Mouse (Mus musculus) erythroid progenitor cell, adult 5-6 weeks (primary cell): ENCODE data around the gene Ago3. TPM values are rescaled to one million over a fixed set of nuclear protein-coding genes. Genes with fewer than 3 reads are reported as not detected.
A peak's percentile ranks its signal among the peaks of the same experiment; 100 is the strongest.

ENCODE experiments used
- ATAC-seq: replicated peaks from 2 replicates; pipeline ENCODE4 v1.8.0; 2016; ENCODE audit warnings: moderate number of reproducible peaks, mild to moderate bottlenecking, moderate TSS enrichment, inconsistent platforms; ENCODE audit not compliant: poor library complexity, low FRiP score, severe bottlenecking
- total RNA-seq, 2 experiments: library from RNA; stranded (forward) in 1 of 2; stranded (reverse) in 1 of 2; fragments of 150-400 nt in 1 of 2; fragments of 186-747, 209-891 nt in 1 of 2; gene quantifications; 2 replicates each; pipeline versions ENCODE4 v1.2.3 to v1.2.4; 2015 to 2017; ENCODE audit warnings: low replicate concordance in 2 of 2

The Ago3 gene
- total RNA-seq, 2 experiments from 2014 or later = 2.3 to 3.4 TPM

- peak; percentile 27; the same call in 1 of the 2 replicates for ATAC-seq
Measured at GRCm38 (mm10) chr4:126428682-126429346, 542 bp downstream of the Ago3 start.

- no peak for ATAC-seq
Measured at GRCm38 (mm10) chr4:126423866-126424265, 5.5 kb downstream of the Ago3 start.

- no peak for ATAC-seq
Measured at GRCm38 (mm10) chr4:126415707-126416106, 13.6 kb downstream of the Ago3 start.

- no peak for ATAC-seq
Measured at GRCm38 (mm10) chr4:126412526-126412925, 16.8 kb downstream of the Ago3 start.

- ATAC-seq = no peak
Measured at GRCm38 (mm10) chr4:126371497-126371896, 57.9 kb downstream of the Ago3 start.

- no peak for ATAC-seq
Measured at GRCm38 (mm10) chr4:126360069-126360468, 69.3 kb downstream of the Ago3 start.

GRCm38 (mm10) chr4:126343451-126343850 lies 85.9 kb downstream of the Ago3 start:
- ATAC-seq = no peak

GRCm38 (mm10) chr4:126339461-126339860 lies 89.9 kb downstream of the Ago3 start:
- ATAC-seq = no peak

- ATAC-seq = no peak
Measured at GRCm38 (mm10) chr4:126332358-126332757, 97.0 kb downstream of the Ago3 start.

- no peak for ATAC-seq
Measured at GRCm38 (mm10) chr4:126331751-126332150, 97.6 kb downstream of the Ago3 start.

GRCm38 (mm10) chr4:126330295-126330694 lies 99.1 kb downstream of the Ago3 start:
- no peak for ATAC-seq

- no peak for ATAC-seq
Measured at GRCm38 (mm10) chr4:126326036-126326435, 103.3 kb downstream of the Ago3 start.

- ATAC-seq = no peak
Measured at GRCm38 (mm10) chr4:126325281-126325861, 104.0 kb downstream of the Ago3 start, which contains the start of gene Tekt2. TSS of gene Tekt2 (minus strand) at chr4:126325688.

GRCm38 (mm10) chr4:126324861-126325260 lies 104.5 kb downstream of the Ago3 start:
- ATAC-seq = no peak

- no peak for ATAC-seq
Measured at GRCm38 (mm10) chr4:126322646-126323045, 106.7 kb downstream of the Ago3 start.

- ATAC-seq = no peak
Measured at GRCm38 (mm10) chr4:126321854-126322511, 107.4 kb downstream of the Ago3 start.

GRCm38 (mm10) chr4:126321111-126321853 lies 108.1 kb downstream of the Ago3 start, which contains the start of gene Adprhl2:
TSS of gene Adprhl2 (minus strand) at chr4:126321703.
- peak; percentile 93 for ATAC-seq

- no peak for ATAC-seq
Measured at GRCm38 (mm10) chr4:126319806-126320205, 109.5 kb downstream of the Ago3 start.

GRCm38 (mm10) chr4:126316443-126317040 lies 112.8 kb downstream of the Ago3 start:
- no peak for ATAC-seq

- ATAC-seq = no peak
Measured at GRCm38 (mm10) chr4:126315931-126316330, 113.4 kb downstream of the Ago3 start.
